Mouse (Mus musculus) liver, embryonic 11.5 days (tissue): Measurements from ENCODE around the gene Ect2l. TPM values are rescaled to one million over a fixed set of nuclear protein-coding genes. Genes with fewer than 3 reads are reported as not detected.

Source experiments
- ATAC-seq: fragments of 200-750 bp; cut with Nextera tagmentation; replicated peaks from 2 replicates; pipeline ENCODE4 v1.8.0; 2017; ENCODE audit warnings: moderate number of reproducible peaks, mild to moderate bottlenecking, moderate TSS enrichment, moderate library complexity; ENCODE audit not compliant: low FRiP score
- DNase-seq: peaks from one replicate; pipeline ENCODE4 v3.0.0-alpha.2; 2017; ENCODE audit warnings: low spot score
- H3K27ac ChIP-seq: fragments of 300-500 bp; sonication (generic); 2 replicates; pipeline ENCODE4 v1.5.1; 2014; ENCODE audit warnings: mild to moderate bottlenecking, low read depth, low read length, control low read depth
- H3K27me3 ChIP-seq: fragments of 300-500 bp; sonication (generic); replicated peaks from 2 replicates; pipeline ENCODE4 v1.6.1; 2014; ENCODE audit warnings: low read length, mixed read lengths; ENCODE audit not compliant: control insufficient read depth, insufficient read depth
- H3K36me3 ChIP-seq: fragments of 300-500 bp; sonication (generic); 2 replicates; pipeline ENCODE4 v1.6.1; 2014; ENCODE audit warnings: mild to moderate bottlenecking, low read length, moderate library complexity, mixed read lengths; ENCODE audit not compliant: control insufficient read depth, insufficient read depth
- H3K4me1 ChIP-seq: fragments of 300-500 bp; sonication (generic); replicated peaks from 2 replicates; pipeline ENCODE4 v1.6.1; 2014; ENCODE audit warnings: low read length, mixed read lengths; ENCODE audit not compliant: control insufficient read depth, insufficient read depth
- H3K4me2 ChIP-seq: fragments of 300-500 bp; sonication (generic); 2 replicates; pipeline ENCODE4 v1.6.1; 2014; ENCODE audit warnings: mild to moderate bottlenecking, control low read depth, moderate library complexity
- H3K4me3 ChIP-seq: fragments of 300-500 bp; sonication (generic); 2 replicates; pipeline ENCODE4 v1.5.1; 2014; ENCODE audit warnings: low read depth, low read length, control low read depth
- H3K9ac ChIP-seq: fragments of 300-500 bp; sonication (generic); 2 replicates; pipeline ENCODE4 v1.6.1; 2014; ENCODE audit warnings: low read depth, low read length, control low read depth
- H3K9me3 ChIP-seq: fragments of 300-500 bp; sonication (generic); 2 replicates; pipeline ENCODE4 v1.6.1; 2016; ENCODE audit warnings: low read length, inconsistent platforms, mixed read lengths; ENCODE audit not compliant: control insufficient read depth
- WGBS: fragments of 180-500 bp; shearing (Covaris S2); extraction: QIAGEN DNeasy Blood & Tissue Kit; methylation state at CpG from one replicate; pipeline ENCODE4 v1.1.7; 2014; 5-methylcytosine and 5-hydroxymethylcytosine counted together
- polyA plus RNA-seq: library from polyadenylated mRNA; unstranded; fragments of >200 nt; fragmentation: Nextera tagmentation; extraction: Ambion mirVana; gene quantifications from 2 replicates; pipeline ENCODE4 v1.2.1, GENCODE M21; 2014

Gene Ect2l
- polyA plus RNA-seq, 1 experiment from 2014 or later, result 0.27 TPM

- no peak overlapping the region for H3K4me2 ChIP-seq
These were observed 12.2 kb downstream of the Ect2l start for GRCm38 (mm10) chr10:18198286-18199015.

GRCm38 (mm10) chr10:18197206-18197979 lies 13.3 kb downstream of the Ect2l start:
- 44% methylated on average over 14 of the region's 14 CpGs for WGBS
- Histone ChIP-seq H3K27me3 (no peaks in the 10 kb centered on the region), H3K4me1 (no peaks in the 10 kb centered on the region), H3K9me3 (no peaks in the 10 kb centered on the region), H3K36me3 (no peaks in the 10 kb centered on the region), H3K9ac (peak overlapping the region; percentile 53), H3K27ac (no peak overlapping the region), H3K4me3 (peak overlapping the region; percentile 43), H3K4me2 (peak overlapping the region; percentile 68)
- ATAC-seq (0 out of 2 replicates have a peak, but pooled peaks have one; percentile 49), DNase-seq (peak; percentile 46)

More at GRCm38 (mm10) chr10:18198286-18199015, 12.2 kb downstream of the Ect2l start:
- Histone ChIP-seq H3K27ac (no peak overlapping the region), H3K9ac (no peak overlapping the region), H3K27me3 (no peaks in the 10 kb centered on the region), H3K4me3 (no peak overlapping the region), H3K36me3 (no peaks in the 10 kb centered on the region), H3K4me1 (no peaks in the 10 kb centered on the region), H3K9me3 (no peaks in the 10 kb centered on the region)
- ATAC-seq, result no peak
- no peak for DNase-seq
- 78% methylated on average over 5 of the region's 5 CpGs for WGBS

- H3K4me1 ChIP-seq, result no peaks in the 10 kb centered on the region
- ATAC-seq (no peak), DNase-seq (no peak)
- H3K27ac ChIP-seq, result no peak overlapping the region
- H3K27me3 ChIP-seq, result no peaks in the 10 kb centered on the region
- WGBS, result 45% methylated on average over 14 of the region's 14 CpGs
- no peaks in the 10 kb centered on the region for H3K36me3 ChIP-seq
- no peak overlapping the region for H3K4me3 ChIP-seq
- H3K4me2 ChIP-seq, result no peak overlapping the region
- no peak overlapping the region for H3K9ac ChIP-seq
- H3K9me3 ChIP-seq, result no peaks in the 10 kb centered on the region
These were observed 16.0 kb downstream of the Ect2l start for GRCm38 (mm10) chr10:18194737-18195141.

- Histone ChIP-seq H3K27me3 (no peaks in the 10 kb centered on the region), H3K9ac (no peak overlapping the region), H3K4me3 (no peak overlapping the region), H3K27ac (no peak overlapping the region), H3K4me2 (no peak overlapping the region), H3K9me3 (no peaks in the 10 kb centered on the region), H3K36me3 (no peaks in the 10 kb centered on the region), H3K4me1 (no peaks in the 10 kb centered on the region)
- 72% methylated on average over 11 of the region's 11 CpGs for WGBS
- ATAC-seq (no peak), DNase-seq (no peak)
These were observed 16.5 kb downstream of the Ect2l start for GRCm38 (mm10) chr10:18194156-18194555.

- H3K4me2 ChIP-seq, result no peak overlapping the region
- H3K27ac ChIP-seq, result no peak overlapping the region
- H3K4me1 ChIP-seq, result no peaks in the 10 kb centered on the region
- H3K4me3 ChIP-seq, result no peak overlapping the region
- no peaks in the 10 kb centered on the region for H3K36me3 ChIP-seq
- H3K9ac ChIP-seq, result no peak overlapping the region
- 62% methylated on average over 11 of the region's 11 CpGs for WGBS
- H3K27me3 ChIP-seq, result no peaks in the 10 kb centered on the region
- no peaks in the 10 kb centered on the region for H3K9me3 ChIP-seq
- no peak for DNase-seq
- no peak for ATAC-seq
These were observed 17.5 kb downstream of the Ect2l start for GRCm38 (mm10) chr10:18193221-18193620.

GRCm38 (mm10) chr10:18191706-18192105 lies 19.0 kb downstream of the Ect2l start:
- H3K9me3 ChIP-seq, result no peaks in the 10 kb centered on the region
- H3K4me3 ChIP-seq, result no peak overlapping the region
- no peak for ATAC-seq
- no peak overlapping the region for H3K27ac ChIP-seq
- no peak overlapping the region for H3K4me2 ChIP-seq
- WGBS, result 34% methylated on average over 8 of the region's 8 CpGs
- H3K9ac ChIP-seq, result no peak overlapping the region
- no peak for DNase-seq
- no peaks in the 10 kb centered on the region for H3K4me1 ChIP-seq
- no peaks in the 10 kb centered on the region for H3K27me3 ChIP-seq
- H3K36me3 ChIP-seq, result no peaks in the 10 kb centered on the region

- H3K27ac ChIP-seq, result no peak overlapping the region
- DNase-seq, result no peak
- no peaks in the 10 kb centered on the region for H3K27me3 ChIP-seq
- no peak overlapping the region for H3K4me2 ChIP-seq
- H3K36me3 ChIP-seq, result no peaks in the 10 kb centered on the region
- no peak for ATAC-seq
- H3K4me1 ChIP-seq, result no peaks in the 10 kb centered on the region
- no peak overlapping the region for H3K9ac ChIP-seq
- no peaks in the 10 kb centered on the region for H3K9me3 ChIP-seq
- no peak overlapping the region for H3K4me3 ChIP-seq
- 66% methylated on average over 4 of the region's 4 CpGs for WGBS
These were observed 21.2 kb downstream of the Ect2l start for GRCm38 (mm10) chr10:18189498-18189897.

GRCm38 (mm10) chr10:18188564-18188963 lies 22.1 kb downstream of the Ect2l start:
- no peak for ATAC-seq
- Histone ChIP-seq H3K4me2 (no peak overlapping the region), H3K36me3 (no peaks in the 10 kb centered on the region), H3K9me3 (no peaks in the 10 kb centered on the region), H3K27ac (no peak overlapping the region), H3K4me3 (no peak overlapping the region), H3K9ac (no peak overlapping the region), H3K4me1 (no peaks in the 10 kb centered on the region), H3K27me3 (no peaks in the 10 kb centered on the region)
- 69% methylated on average over 6 of the region's 6 CpGs for WGBS
- no peak for DNase-seq
